Mouse (Mus musculus): ENCODE results near the gene Brd1. TPM values are rescaled to one million over a fixed set of nuclear protein-coding genes. Genes with fewer than 3 reads are reported as not detected.
"Not testable (repeated sequence)": the region's sequence is repeated elsewhere in the genome, so short reads cannot be mapped to it uniquely, and the experiment has no call there.

Brd1 gene
- polyA plus RNA-seq (2015; fragmentation: Nextera tagmentation; extraction: Ambion mirVana) = 5.2 and 5.6 TPM in 2 replicates

DNA sequence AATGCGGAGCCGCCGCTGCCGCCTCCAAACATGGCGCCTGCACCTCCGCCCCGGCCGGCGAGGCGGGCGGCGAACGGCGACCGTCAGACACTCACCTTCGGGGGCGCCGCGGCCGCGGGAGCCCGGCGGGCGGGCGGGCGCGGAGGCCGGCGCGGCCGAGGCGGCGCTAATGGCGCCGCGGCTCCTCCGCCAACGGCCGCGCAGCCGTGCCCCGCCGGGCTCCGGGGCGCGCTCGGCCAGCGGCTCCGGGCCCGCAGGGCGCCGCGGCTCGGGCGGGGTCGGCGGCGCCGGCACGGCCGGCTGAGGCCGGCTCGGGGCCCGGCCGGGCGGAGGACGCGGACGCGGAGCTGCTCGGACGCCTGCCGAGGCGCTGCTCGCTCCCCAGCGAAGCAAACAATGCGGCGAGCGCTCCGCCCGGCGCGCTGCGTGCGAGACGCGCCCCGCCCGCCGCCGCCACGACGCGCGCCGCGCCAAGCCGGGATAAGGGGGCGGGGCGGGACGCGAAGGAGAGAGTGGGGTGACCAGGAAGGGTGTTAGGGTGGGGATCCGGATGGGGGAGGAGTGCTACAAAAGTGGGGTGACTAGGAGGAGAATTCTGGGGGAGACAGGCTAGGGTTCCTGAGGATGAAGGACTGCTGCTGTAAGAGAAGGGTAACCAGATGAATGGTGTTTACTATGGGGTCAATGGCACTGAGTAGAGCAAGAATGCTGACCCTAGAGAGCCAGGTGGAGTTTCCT is at the start of gene Brd1:
Gene Brd1, minus strand, starts transcription at position 400 of the 738 bp plus-strand sequence.
- H3K36me3 ChIP-seq (replicated peaks; ENCODE audit: insufficient read depth, low read length) = peaks cover 18% of the 10 kb centered on the region
- peak within 1 kb of the TSS; percentile 91 for H3K9ac ChIP-seq (replicated peaks)
- DNase-seq (peak; percentile 82), ATAC-seq (peak; percentile 80)
- no peaks in the 10 kb centered on the region for H3K27me3 ChIP-seq (ENCODE audit: insufficient read depth, low read length)
- H3K27ac ChIP-seq (ENCODE audit: low read depth) = peak within 1 kb of the TSS; percentile 95
- no peaks in the 10 kb centered on the region for H3K9me3 ChIP-seq (ENCODE audit: low read length)
- H3K4me3 ChIP-seq (ENCODE audit: low read depth, low read length) = peak within 1 kb of the TSS; percentile 96
- under 1% methylated on average over 75 of the region's 103 CpGs for WGBS (ENCODE audit: insufficient replicate concordance)
- H3K4me2 ChIP-seq (ENCODE audit: low read depth, low read length) = peak within 1 kb of the TSS; percentile 92
- peaks cover 40% of the 10 kb centered on the region for H3K4me1 ChIP-seq (ENCODE audit: insufficient read depth)
- no peak for TF ChIP-seq EP300 (IDR thresholded peaks at IDR 0.05; ENCODE audit: low read depth)

- not testable (repeated sequence) for H3K9me3 ChIP-seq (ENCODE audit: low read length); H3K27ac ChIP-seq (ENCODE audit: low read depth); H3K36me3 ChIP-seq (replicated peaks; ENCODE audit: insufficient read depth, low read length); H3K4me2 ChIP-seq (ENCODE audit: low read depth, low read length); H3K4me1 ChIP-seq (ENCODE audit: insufficient read depth); H3K9ac ChIP-seq (replicated peaks); H3K27me3 ChIP-seq (ENCODE audit: insufficient read depth, low read length); ATAC-seq; DNase-seq; H3K4me3 ChIP-seq (ENCODE audit: low read depth, low read length)
- 95% methylated on average over 5 of the region's 5 CpGs for WGBS (ENCODE audit: insufficient replicate concordance)
Measured at GRCm38 (mm10) chr15:88774630-88775029, 40.6 kb upstream of the Brd1 start.

GRCm38 (mm10) chr15:88768537-88768936 is 34.5 kb upstream of the Brd1 start:
- no peak for TF ChIP-seq EP300 (IDR thresholded peaks at IDR 0.05; ENCODE audit: low read depth)
- no peak for TF ChIP-seq CTCF (IDR thresholded peaks at IDR 0.05; ENCODE audit: low read depth)
- ATAC-seq (peak; percentile 62; the same call in 1 of the 2 replicates), DNase-seq (no peak)
- peak overlapping the region; percentile 71 for H3K27ac ChIP-seq (ENCODE audit: low read depth)
- no peak overlapping the region for H3K9ac ChIP-seq (replicated peaks)
- peaks cover 10% of the 10 kb centered on the region for H3K4me1 ChIP-seq (ENCODE audit: insufficient read depth)
- H3K27me3 ChIP-seq (ENCODE audit: insufficient read depth, low read length) = no peaks in the 10 kb centered on the region
- no peaks in the 10 kb centered on the region for H3K9me3 ChIP-seq (ENCODE audit: low read length)
- H3K36me3 ChIP-seq (replicated peaks; ENCODE audit: insufficient read depth, low read length) = peaks cover 10% of the 10 kb centered on the region; the same call in 1 of the 2 replicates
- no peak overlapping the region; the same call in 1 of the 2 replicates for H3K4me2 ChIP-seq (ENCODE audit: low read depth, low read length)
- 46% methylated on average over 1 of the region's 1 CpGs for WGBS (ENCODE audit: insufficient replicate concordance)
- H3K4me3 ChIP-seq (ENCODE audit: low read depth, low read length) = no peak overlapping the region

DNA sequence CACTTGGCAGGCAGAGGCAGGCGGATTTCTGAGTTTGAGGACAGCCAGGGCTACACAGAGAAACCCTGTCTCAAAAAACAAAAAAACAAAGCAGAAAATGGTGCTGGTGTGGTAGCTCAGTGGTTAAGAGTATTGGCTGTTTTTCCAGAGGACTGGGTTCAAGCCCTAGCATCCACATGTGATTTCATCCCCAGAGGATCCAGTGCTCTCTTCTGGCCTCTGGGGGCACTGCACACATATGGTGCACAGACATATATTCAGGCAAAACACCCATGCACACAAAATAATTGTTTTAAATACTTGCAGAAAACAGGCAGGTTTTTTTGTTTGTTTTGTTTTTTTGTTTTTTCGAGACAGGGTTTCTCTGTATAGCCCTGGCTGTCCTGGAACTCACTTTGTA is 32.1 kb upstream of the Brd1 start:
- H3K4me2 ChIP-seq (ENCODE audit: low read depth, low read length); H3K27ac ChIP-seq (ENCODE audit: low read depth); H3K9ac ChIP-seq (replicated peaks); ATAC-seq; H3K9me3 ChIP-seq (ENCODE audit: low read length); DNase-seq; H3K27me3 ChIP-seq (ENCODE audit: insufficient read depth, low read length); H3K4me3 ChIP-seq (ENCODE audit: low read depth, low read length): not testable (repeated sequence)
- 94% methylated on average over 2 of the region's 2 CpGs for WGBS (ENCODE audit: insufficient replicate concordance)
- Histone ChIP-seq H3K4me1 (ENCODE audit: insufficient read depth) (peaks cover 10% of the 10 kb centered on the region), H3K36me3 (replicated peaks; ENCODE audit: insufficient read depth, low read length) (peaks cover 22% of the 10 kb centered on the region; the same call in 1 of the 2 replicates)
- TF ChIP-seq CTCF (IDR thresholded peaks at IDR 0.05; ENCODE audit: low read depth) = peak; percentile 54

GRCm38 (mm10) chr15:88761551-88761950 is 27.5 kb upstream of the Brd1 start:
- ATAC-seq (peak; percentile 98), DNase-seq (peak; percentile 38)
- Histone ChIP-seq H3K27me3 (ENCODE audit: insufficient read depth, low read length) (no peaks in the 10 kb centered on the region), H3K4me3 (ENCODE audit: low read depth, low read length) (no peak overlapping the region), H3K27ac (ENCODE audit: low read depth) (peak overlapping the region; percentile 45; the same call in 1 of the 2 replicates), H3K4me2 (ENCODE audit: low read depth, low read length) (peak overlapping the region; percentile 11; the same call in 1 of the 2 replicates), H3K36me3 (replicated peaks; ENCODE audit: insufficient read depth, low read length) (peaks cover 28% of the 10 kb centered on the region), H3K9me3 (ENCODE audit: low read length) (no peaks in the 10 kb centered on the region), H3K9ac (replicated peaks) (no peak overlapping the region), H3K4me1 (ENCODE audit: insufficient read depth) (peaks cover 21% of the 10 kb centered on the region)
- 58% methylated on average over 4 of the region's 4 CpGs for WGBS (ENCODE audit: insufficient replicate concordance)
- TF ChIP-seq CTCF (IDR thresholded peaks at IDR 0.05; ENCODE audit: low read depth) (no peak), EP300 (IDR thresholded peaks at IDR 0.05; ENCODE audit: low read depth) (peak; percentile 96)

DNA sequence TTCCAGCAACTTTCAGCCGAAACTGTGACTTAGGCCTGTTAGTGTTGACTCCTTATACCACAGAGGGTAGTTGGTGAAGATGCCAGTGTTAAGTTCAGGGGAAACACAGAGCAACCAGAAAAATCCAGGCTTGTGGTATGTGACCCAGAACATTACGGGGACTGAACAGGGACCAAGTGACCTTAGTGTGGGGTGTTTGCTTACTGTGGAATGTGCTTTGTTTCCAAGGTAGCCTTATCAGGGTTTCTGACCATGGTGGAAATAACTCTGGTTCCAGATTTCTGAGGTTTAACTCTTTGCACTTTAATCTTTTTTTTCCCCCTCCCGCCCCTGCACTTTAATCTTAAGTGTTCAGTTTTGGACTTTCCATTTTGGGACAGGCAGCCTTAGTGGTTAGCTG is 24.0 kb upstream of the Brd1 start:
- DNase-seq = no peak
- WGBS (ENCODE audit: insufficient replicate concordance) = 56% methylated on average over 3 of the region's 3 CpGs
- no peak overlapping the region for H3K4me3 ChIP-seq (ENCODE audit: low read depth, low read length)

More for the DNA sequence above, 24.0 kb upstream of the Brd1 start:
- ATAC-seq = no peak
- no peaks in the 10 kb centered on the region for H3K9me3 ChIP-seq (ENCODE audit: low read length)
- TF ChIP-seq CTCF (IDR thresholded peaks at IDR 0.05; ENCODE audit: low read depth) = no peak
- TF ChIP-seq EP300 (IDR thresholded peaks at IDR 0.05; ENCODE audit: low read depth) = no peak
- H3K36me3 ChIP-seq (replicated peaks; ENCODE audit: insufficient read depth, low read length) = peaks cover 34% of the 10 kb centered on the region
- no peak overlapping the region for H3K9ac ChIP-seq (replicated peaks)
- no peaks in the 10 kb centered on the region for H3K27me3 ChIP-seq (ENCODE audit: insufficient read depth, low read length)
- H3K4me2 ChIP-seq (ENCODE audit: low read depth, low read length) = no peak overlapping the region
- peaks cover 28% of the 10 kb centered on the region for H3K4me1 ChIP-seq (ENCODE audit: insufficient read depth)
- no peak overlapping the region for H3K27ac ChIP-seq (ENCODE audit: low read depth)

All from liver, postnatal 0 days (tissue).